Mouse (Mus musculus): ENCODE results near the gene Col13a1. TPM values are rescaled to one million over a fixed set of nuclear protein-coding genes. Genes with fewer than 3 reads are reported as not detected.

The Col13a1 gene
- polyA plus RNA-seq, 1 experiment from 2014 or later = 6.0 TPM

DNA sequence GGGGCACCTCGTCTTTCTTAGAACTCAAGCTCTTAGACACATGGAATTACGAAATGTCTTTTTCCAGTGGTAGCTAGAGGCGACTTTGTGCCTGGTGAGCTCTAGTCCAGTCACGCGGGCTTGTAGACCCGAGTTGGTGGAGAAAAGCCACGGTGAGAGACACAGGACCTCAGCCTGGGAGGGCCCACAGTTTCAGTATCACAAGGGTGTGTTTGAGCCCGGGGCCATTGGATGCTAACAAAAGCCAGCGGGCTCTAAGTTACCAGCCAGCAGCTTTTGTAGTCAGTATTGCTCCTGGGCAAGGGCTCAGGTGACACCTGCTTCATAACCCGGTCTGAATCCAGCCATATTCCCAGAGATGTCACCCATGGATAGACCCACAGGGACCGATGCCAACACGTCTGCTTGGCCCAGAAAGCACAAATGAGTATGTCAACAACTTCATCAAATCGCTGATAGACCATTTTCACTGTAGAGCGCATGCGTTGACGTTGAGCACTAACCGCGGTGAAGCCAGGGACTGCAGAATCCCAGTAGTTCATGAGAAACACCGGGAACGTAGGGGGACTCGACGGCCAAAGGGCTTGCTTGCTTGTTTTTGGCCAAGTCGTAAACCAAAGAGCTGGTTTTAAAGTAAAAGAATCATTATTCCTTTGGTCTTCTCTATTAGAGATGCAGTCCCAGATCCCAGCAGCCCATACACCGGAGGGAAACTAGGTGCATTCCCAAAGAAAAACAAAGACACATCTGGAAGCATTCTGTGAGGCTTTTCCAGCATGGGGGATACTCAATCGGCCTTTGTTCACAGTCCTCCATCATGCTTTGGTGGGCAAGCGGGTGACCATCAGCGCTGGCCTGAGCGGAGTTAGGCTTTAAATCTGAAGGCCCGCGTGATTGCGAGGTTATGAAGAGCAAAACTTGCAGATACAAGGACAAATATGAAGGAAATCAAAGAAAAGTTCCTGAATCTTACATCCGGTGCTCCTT, 150.7 kb downstream of the Col13a1 start:
- Histone ChIP-seq H3K4me1 (replicated peaks; ENCODE audit: control insufficient read depth, insufficient read depth, low read length) (peaks cover 18% of the 10 kb centered on the region), H3K4me2 (ENCODE audit: low read length) (no peak overlapping the region), H3K9me3 (ENCODE audit: control insufficient read depth, low read length) (no peaks in the 10 kb centered on the region), H3K4me3 (ENCODE audit: low read depth, low read length) (no peak overlapping the region), H3K9ac (ENCODE audit: low read length) (no peak overlapping the region), H3K36me3 (ENCODE audit: control insufficient read depth, insufficient read depth, low read length) (no peaks in the 10 kb centered on the region), H3K27ac (ENCODE audit: low read depth) (no peak overlapping the region), H3K27me3 (replicated peaks; ENCODE audit: control insufficient read depth, insufficient read depth, low read length) (no peaks in the 10 kb centered on the region)
- DNase-seq (ENCODE audit: low spot score) = no peak
- ATAC-seq (replicated peaks; ENCODE audit: low FRiP score, low TSS enrichment, low read depth) = no peak
- WGBS = 89% methylated on average over 32 of the region's 32 CpGs

DNA sequence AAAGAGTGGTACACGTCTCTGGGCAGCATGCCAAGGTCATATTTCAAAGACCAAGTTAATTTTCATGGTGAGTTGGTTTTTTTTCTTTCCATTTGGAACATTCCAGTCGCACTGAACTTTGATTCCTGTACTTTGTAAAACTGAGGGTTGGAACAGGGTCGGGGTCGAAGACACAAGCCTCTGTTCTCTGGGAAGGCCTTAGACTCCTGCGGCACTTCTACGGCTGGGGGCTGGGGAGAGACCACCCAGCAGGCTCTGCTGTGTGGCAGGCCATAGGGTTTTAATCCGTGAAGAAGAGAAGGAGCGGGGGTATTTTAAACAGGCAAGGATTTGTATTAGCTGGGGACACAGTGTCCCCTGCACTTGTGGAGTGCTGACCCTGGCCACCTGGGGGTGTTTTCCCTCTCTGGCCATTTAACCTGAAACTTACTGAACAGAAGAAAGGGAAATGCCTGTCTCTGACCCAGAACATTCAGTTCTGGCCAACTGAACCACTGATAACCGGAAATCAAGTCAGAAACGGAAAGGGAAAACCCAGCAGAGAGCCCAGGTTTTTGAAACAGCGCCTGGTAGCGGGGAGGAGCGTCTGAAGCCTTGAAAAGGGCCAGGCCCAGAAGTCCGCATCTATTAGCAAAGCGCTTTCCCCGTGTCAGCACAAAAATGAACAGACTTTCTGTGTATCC, 152.0 kb downstream of the Col13a1 start:
- H3K4me1 ChIP-seq (replicated peaks; ENCODE audit: control insufficient read depth, insufficient read depth, low read length) = peaks cover 21% of the 10 kb centered on the region
- 28% methylated on average over 16 of the region's 16 CpGs for WGBS
- H3K36me3 ChIP-seq (ENCODE audit: control insufficient read depth, insufficient read depth, low read length) = no peaks in the 10 kb centered on the region
- peak overlapping the region; percentile 60; the same call in 1 of the 2 replicates for H3K27ac ChIP-seq (ENCODE audit: low read depth)
- ATAC-seq (replicated peaks; ENCODE audit: low FRiP score, low TSS enrichment, low read depth) = no peak
- H3K27me3 ChIP-seq (replicated peaks; ENCODE audit: control insufficient read depth, insufficient read depth, low read length) = no peaks in the 10 kb centered on the region
- no peak overlapping the region for H3K4me3 ChIP-seq (ENCODE audit: low read depth, low read length)
- no peak overlapping the region for H3K9ac ChIP-seq (ENCODE audit: low read length)
- no peak for DNase-seq (ENCODE audit: low spot score)
- H3K9me3 ChIP-seq (ENCODE audit: control insufficient read depth, low read length) = no peaks in the 10 kb centered on the region
- no peak overlapping the region for H3K4me2 ChIP-seq (ENCODE audit: low read length)

GRCm38 (mm10) chr10:61825979-61826752, 152.7 kb downstream of the Col13a1 start:
- Histone ChIP-seq H3K4me1 (replicated peaks; ENCODE audit: control insufficient read depth, insufficient read depth, low read length) (peaks cover 21% of the 10 kb centered on the region), H3K27me3 (replicated peaks; ENCODE audit: control insufficient read depth, insufficient read depth, low read length) (no peaks in the 10 kb centered on the region), H3K4me2 (ENCODE audit: low read length) (no peak overlapping the region), H3K9ac (ENCODE audit: low read length) (no peak overlapping the region), H3K36me3 (ENCODE audit: control insufficient read depth, insufficient read depth, low read length) (no peaks in the 10 kb centered on the region), H3K27ac (ENCODE audit: low read depth) (no peak overlapping the region), H3K9me3 (ENCODE audit: control insufficient read depth, low read length) (no peaks in the 10 kb centered on the region), H3K4me3 (ENCODE audit: low read depth, low read length) (no peak overlapping the region)
- DNase-seq (ENCODE audit: low spot score) (no peak), ATAC-seq (replicated peaks; ENCODE audit: low FRiP score, low TSS enrichment, low read depth) (no peak)
- 65% methylated on average over 13 of the region's 13 CpGs for WGBS

GRCm38 (mm10) chr10:61825536-61825935, 153.4 kb downstream of the Col13a1 start:
- DNase-seq (ENCODE audit: low spot score) = no peak
- no peaks in the 10 kb centered on the region for H3K27me3 ChIP-seq (replicated peaks; ENCODE audit: control insufficient read depth, insufficient read depth, low read length)
- no peak overlapping the region for H3K4me2 ChIP-seq (ENCODE audit: low read length)
- no peak overlapping the region for H3K4me3 ChIP-seq (ENCODE audit: low read depth, low read length)
- no peak for ATAC-seq (replicated peaks; ENCODE audit: low FRiP score, low TSS enrichment, low read depth)
- H3K4me1 ChIP-seq (replicated peaks; ENCODE audit: control insufficient read depth, insufficient read depth, low read length) = peaks cover 21% of the 10 kb centered on the region
- no peaks in the 10 kb centered on the region for H3K9me3 ChIP-seq (ENCODE audit: control insufficient read depth, low read length)
- H3K36me3 ChIP-seq (ENCODE audit: control insufficient read depth, insufficient read depth, low read length) = no peaks in the 10 kb centered on the region
- WGBS = 49% methylated on average over 5 of the region's 5 CpGs
- no peak overlapping the region for H3K27ac ChIP-seq (ENCODE audit: low read depth)
- no peak overlapping the region for H3K9ac ChIP-seq (ENCODE audit: low read length)

DNA sequence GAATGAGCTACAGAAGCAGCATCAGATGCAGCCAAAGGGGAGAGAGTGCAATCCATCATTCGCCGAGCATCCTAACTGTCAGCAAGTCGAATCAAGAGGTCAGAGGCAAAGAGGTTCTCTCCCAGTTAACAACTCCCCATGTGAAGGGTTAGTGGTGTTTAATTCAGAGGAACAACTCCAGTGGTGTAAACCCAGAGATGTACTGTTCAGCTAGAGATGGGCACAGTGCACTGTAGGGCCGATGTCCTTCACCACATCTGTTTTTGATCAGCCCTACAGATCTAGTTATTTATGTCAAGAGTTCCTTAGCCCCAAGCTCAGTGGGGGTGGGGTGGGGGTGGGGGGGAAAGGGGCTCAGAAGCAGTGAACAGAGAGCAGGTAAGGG, 155.2 kb downstream of the Col13a1 start:
- H3K27me3 ChIP-seq (replicated peaks; ENCODE audit: control insufficient read depth, insufficient read depth, low read length) = no peaks in the 10 kb centered on the region
- H3K4me1 ChIP-seq (replicated peaks; ENCODE audit: control insufficient read depth, insufficient read depth, low read length) = peaks cover 21% of the 10 kb centered on the region
- H3K4me3 ChIP-seq (ENCODE audit: low read depth, low read length) = no peak overlapping the region
- no peak overlapping the region for H3K4me2 ChIP-seq (ENCODE audit: low read length)
- H3K9me3 ChIP-seq (ENCODE audit: control insufficient read depth, low read length) = no peaks in the 10 kb centered on the region
- DNase-seq (ENCODE audit: low spot score) (no peak), ATAC-seq (replicated peaks; ENCODE audit: low FRiP score, low TSS enrichment, low read depth) (no peak)
- no peak overlapping the region for H3K9ac ChIP-seq (ENCODE audit: low read length)
- 33% methylated on average over 4 of the region's 4 CpGs for whole genome bisulfite sequencing
- no peak overlapping the region for H3K27ac ChIP-seq (ENCODE audit: low read depth)
- no peaks in the 10 kb centered on the region for H3K36me3 ChIP-seq (ENCODE audit: control insufficient read depth, insufficient read depth, low read length)

DNA sequence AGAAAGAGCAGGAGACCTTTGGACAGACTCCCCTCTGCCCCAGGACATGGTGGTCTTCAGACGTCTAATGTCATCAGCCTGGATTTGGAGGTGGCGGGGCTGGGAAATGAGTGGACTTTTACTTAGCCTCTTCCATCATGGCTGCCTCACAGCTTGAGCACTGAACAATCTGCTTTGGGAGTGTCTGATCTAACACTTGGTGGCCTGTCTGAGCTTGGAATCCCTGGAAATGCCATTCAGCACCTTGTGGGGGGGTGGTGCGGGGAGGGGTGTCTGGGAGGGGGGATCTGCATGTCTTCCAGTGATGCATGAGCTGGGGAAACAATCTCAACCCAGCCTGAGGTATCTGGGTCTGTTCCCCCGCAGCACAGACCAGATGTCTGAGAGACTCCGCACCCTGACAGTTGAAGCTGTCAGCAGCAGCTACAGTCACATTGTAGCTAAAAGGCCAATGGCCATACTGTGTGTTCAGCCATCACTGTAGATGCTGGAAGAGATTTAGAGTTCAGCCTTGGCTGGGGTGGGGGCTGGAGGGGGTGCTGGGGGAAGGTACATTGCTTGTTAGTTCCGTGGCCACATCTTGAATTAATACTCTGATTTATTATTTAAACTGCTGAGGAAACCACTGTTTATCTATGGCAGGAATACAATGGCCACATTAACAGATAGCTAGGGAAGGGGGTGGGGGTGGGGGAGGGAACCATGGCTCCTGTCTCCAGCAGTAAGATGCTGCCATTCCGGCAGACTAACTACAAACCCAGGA, 155.8 kb downstream of the Col13a1 start:
- WGBS = 36% methylated on average over 7 of the region's 7 CpGs
- Histone ChIP-seq H3K27me3 (replicated peaks; ENCODE audit: control insufficient read depth, insufficient read depth, low read length) (no peaks in the 10 kb centered on the region), H3K9me3 (ENCODE audit: control insufficient read depth, low read length) (no peaks in the 10 kb centered on the region), H3K4me2 (ENCODE audit: low read length) (no peak overlapping the region), H3K36me3 (ENCODE audit: control insufficient read depth, insufficient read depth, low read length) (no peaks in the 10 kb centered on the region), H3K4me3 (ENCODE audit: low read depth, low read length) (no peak overlapping the region), H3K27ac (ENCODE audit: low read depth) (no peak overlapping the region), H3K9ac (ENCODE audit: low read length) (no peak overlapping the region), H3K4me1 (replicated peaks; ENCODE audit: control insufficient read depth, insufficient read depth, low read length) (peaks cover 21% of the 10 kb centered on the region)
- ATAC-seq (replicated peaks; ENCODE audit: low FRiP score, low TSS enrichment, low read depth) (no peak), DNase-seq (ENCODE audit: low spot score) (no peak)

GRCm38 (mm10) chr10:61820050-61820449, 158.9 kb downstream of the Col13a1 start:
- Histone ChIP-seq H3K36me3 (ENCODE audit: control insufficient read depth, insufficient read depth, low read length) (no peaks in the 10 kb centered on the region), H3K4me3 (ENCODE audit: low read depth, low read length) (no peak overlapping the region), H3K27ac (ENCODE audit: low read depth) (no peak overlapping the region), H3K9ac (ENCODE audit: low read length) (no peak overlapping the region), H3K27me3 (replicated peaks; ENCODE audit: control insufficient read depth, insufficient read depth, low read length) (no peaks in the 10 kb centered on the region), H3K4me2 (ENCODE audit: low read length) (no peak overlapping the region), H3K9me3 (ENCODE audit: control insufficient read depth, low read length) (no peaks in the 10 kb centered on the region), H3K4me1 (replicated peaks; ENCODE audit: control insufficient read depth, insufficient read depth, low read length) (peaks cover 6% of the 10 kb centered on the region)
- 51% methylated on average over 9 of the region's 9 CpGs for WGBS
- DNase-seq (ENCODE audit: low spot score) (no peak), ATAC-seq (replicated peaks; ENCODE audit: low FRiP score, low TSS enrichment, low read depth) (no peak)

GRCm38 (mm10) chr10:61811987-61812386, 166.9 kb downstream of the Col13a1 start:
- DNase-seq (ENCODE audit: low spot score) (no peak), ATAC-seq (replicated peaks; ENCODE audit: low FRiP score, low TSS enrichment, low read depth) (no peak)
- WGBS = 50% methylated on average over 5 of the region's 5 CpGs

More at GRCm38 (mm10) chr10:61811987-61812386, 166.9 kb downstream of the Col13a1 start:
- Histone ChIP-seq H3K4me2 (ENCODE audit: low read length) (no peak overlapping the region), H3K36me3 (ENCODE audit: control insufficient read depth, insufficient read depth, low read length) (no peaks in the 10 kb centered on the region), H3K27ac (ENCODE audit: low read depth) (no peak overlapping the region), H3K9ac (ENCODE audit: low read length) (no peak overlapping the region), H3K9me3 (ENCODE audit: control insufficient read depth, low read length) (no peaks in the 10 kb centered on the region), H3K4me1 (replicated peaks; ENCODE audit: control insufficient read depth, insufficient read depth, low read length) (no peaks in the 10 kb centered on the region), H3K27me3 (replicated peaks; ENCODE audit: control insufficient read depth, insufficient read depth, low read length) (no peaks in the 10 kb centered on the region), H3K4me3 (ENCODE audit: low read depth, low read length) (no peak overlapping the region)

Measured in intestine, embryonic 14.5 days (tissue).